Mouse (Mus musculus) cerebellum, adult 11-12 months (tissue): ENCODE measurements around the gene Dbx1.

ENCODE experiments used
- DNase-seq: peaks from one replicate; pipeline ENCODE4 v3.0.0; 2022

Gene Dbx1

DNA sequence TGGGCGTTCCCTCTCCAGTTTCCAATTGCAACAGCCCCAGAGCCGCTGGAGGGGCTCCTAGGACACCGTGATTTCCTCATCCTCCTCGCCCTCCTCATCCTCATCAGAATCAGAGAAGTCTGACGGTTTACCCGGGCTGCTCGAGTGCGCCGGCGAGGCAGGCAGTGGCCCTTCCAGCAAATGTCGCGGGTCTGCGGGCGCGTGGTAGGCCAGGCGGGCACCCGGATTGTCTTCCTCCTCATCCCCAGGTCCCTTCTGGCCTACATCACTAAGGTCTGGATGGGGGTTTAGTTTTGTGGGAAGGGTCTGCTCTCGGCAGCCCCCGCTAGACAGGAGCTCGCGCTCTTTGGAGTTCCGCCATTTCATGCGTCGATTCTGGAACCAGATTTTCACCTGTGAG, 4.3 kb downstream of the Dbx1 start:
- DNase-seq = no peak

DNA sequence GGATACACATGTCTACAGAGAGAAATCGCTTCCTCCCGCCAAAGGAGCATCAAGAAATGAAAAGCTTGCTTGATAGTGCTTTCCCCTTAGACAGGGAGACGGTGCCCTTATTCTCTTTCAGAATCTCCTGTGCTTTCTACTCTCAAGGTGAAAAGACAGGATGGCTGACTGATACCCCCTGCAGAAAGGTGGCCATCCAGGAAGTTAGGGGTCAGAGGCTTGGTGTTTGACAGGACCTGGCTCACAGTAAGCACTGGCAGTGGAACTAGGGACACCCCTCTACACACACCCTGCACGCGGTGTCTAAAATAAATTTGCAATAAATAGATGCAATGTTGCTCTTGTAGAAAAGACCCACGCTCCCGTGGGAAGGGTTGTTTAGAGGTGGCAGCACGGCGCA, 4.8 kb downstream of the Dbx1 start:
- no peak for DNase-seq

DNA sequence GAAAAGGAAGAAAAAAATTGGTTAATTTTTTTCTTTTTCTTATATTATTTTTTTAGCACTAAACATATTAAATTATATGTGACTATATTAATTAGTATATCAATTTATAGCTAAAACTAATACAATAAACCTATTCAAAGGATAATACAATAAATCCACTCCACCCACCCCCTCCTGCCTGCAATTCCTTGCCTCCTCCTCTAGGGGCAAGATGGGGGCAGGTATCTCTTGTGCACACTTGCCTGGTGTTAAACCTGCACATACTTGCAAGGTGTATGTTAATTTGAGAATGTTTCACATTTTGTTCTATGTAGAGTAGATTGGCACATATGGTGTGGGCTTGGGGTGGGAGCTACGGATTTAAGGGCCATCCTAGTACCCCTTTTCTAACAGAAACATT, 16.5 kb downstream of the Dbx1 start:
- no peak for DNase-seq

GRCm38 (mm10) chr7:49617087-49617486, 19.6 kb downstream of the Dbx1 start:
- no peak for DNase-seq

DNA sequence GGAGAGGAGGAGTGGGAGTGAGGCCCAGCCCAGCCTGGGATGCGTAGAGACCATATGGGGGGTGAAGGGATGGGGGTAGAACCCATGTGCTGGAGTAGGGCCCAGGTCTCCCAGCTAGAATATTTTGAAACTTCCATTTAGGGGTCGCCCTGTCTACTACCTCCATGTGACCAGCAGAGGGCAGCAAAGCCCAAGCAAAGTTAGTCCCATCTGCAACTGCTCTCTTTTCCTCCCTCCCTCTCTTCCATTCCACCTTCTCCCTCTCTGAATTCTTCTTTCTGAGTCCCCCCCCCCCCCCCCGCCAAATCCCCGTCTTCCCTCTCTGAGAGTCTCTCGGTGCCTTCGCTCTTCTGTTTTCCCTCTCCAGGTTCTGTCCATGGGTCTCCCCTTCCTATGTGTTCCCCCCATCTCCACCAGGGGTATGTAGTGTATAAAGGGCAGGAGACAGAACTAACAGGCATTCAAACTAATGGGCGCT, 20.4 kb downstream of the Dbx1 start:
- DNase-seq = no peak

GRCm38 (mm10) chr7:49604965-49605795, 31.5 kb downstream of the Dbx1 start:
- peak; percentile 41 for DNase-seq

DNA sequence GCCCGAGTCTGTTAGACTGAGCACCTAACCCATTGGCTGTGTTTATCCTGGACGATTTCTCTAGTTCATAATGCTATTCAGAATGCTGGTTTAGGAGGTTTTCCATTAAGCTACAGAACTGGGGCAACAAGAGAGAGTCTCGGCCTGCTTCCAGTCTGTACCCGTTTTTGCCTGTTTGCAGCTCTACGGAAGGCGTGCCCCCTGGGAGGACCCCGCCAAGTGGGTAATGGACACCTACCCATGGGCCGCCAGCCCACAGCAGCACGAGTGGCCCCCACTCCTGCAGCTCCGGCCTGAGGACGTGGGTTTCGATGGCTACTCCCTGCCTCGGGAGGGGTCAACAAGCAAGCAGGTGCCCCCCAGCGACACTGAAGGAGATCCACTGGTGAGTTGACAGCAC, 32.4 kb downstream of the Dbx1 start:
- DNase-seq = no peak

DNA sequence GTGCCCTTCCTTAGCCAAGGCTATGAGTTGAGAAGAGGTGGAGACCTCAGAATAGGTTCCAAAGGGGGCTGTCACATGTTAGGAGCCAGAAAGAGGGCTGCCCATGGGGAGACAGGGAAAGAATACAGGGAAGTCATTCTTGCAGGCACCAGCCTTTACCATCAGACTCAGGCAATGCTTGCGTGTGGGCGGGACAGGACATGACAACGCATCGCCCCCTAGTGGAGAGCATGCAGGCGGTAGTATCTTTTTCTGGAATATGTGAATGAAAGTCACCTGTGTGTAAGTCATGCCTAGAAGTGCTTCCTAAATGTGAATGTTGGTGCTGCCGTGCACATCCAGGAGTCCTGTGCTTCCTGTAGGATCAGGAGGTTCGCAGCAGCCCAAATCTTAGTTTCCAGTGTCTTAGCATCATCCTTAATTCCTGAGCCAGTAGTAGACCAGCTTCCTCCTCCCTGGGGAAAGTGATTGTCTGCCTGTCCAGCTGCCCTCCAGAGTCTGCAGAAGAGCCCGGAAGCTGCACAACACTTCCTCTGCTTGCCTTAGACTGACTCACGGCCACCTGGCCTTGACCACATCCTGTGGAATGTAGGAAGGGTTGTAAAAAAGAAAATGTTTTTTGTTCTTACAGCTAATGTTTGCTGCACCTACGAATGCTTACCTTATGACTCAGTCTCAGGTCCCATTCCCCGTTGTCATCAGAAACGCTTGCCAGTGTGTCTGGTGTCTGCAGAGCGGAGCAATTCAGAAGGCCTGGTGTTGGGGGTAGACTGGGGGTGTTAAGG, 35.3 kb downstream of the Dbx1 start:
- DNase-seq = peak; percentile 56

DNA sequence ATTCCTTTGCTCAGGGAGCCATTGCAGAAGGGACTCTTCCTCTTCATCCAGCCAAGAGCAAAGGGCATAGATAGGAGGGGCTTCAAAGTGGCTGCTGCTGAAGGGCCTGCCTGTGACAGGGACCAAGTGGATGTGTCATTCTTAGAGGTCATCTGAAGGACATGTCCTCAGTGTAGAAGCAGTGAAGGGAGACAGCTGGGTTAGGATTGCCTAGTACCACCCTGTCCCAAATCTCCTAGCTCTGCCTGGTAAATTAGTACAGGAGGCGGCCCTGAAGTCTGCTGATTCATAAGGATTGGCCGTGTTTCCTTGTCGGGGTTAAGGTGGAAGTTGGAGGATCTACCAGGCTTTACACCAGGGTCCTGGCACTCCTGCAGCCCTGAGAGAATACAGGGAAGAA, 36.7 kb downstream of the Dbx1 start:
- DNase-seq = no peak

DNA sequence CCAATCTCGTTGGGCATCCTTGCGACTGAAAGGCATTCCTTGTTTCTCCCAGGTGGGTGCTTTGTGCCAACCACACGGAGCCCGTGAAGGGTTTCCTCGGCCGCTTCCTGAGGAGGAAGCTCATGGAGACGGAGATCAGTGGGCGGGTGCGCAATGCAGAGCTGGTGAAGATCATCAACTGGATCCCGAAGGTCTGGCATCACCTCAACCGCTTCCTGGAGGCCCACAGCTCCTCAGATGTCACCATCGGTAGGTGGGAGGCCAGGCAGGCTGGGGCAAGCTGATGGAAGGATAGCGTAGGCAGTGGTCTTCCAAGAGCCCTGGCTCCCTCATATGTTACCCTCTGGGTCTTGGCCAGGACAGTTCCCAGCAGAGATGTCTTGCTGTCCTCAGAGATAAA, 38.4 kb downstream of the Dbx1 start:
- DNase-seq = no peak

DNA sequence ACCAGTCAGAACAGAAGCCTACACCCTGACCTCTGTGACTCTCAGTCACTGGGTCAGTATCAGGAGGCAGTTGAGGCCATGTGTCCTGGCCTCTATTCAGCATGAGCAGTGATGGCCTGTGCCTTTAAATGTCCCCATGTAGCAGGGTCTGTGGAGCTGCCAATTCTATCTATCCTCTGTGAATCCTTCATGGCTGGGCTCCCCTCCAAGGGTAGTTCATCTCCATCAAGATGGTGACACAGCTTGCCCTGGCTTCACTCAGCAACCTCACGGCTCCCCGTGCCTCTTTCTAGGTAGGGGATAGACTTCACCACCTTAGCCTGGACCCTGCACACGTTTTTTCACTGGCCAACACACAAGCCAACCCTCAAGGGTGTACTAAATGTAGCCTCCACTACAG, 38.9 kb downstream of the Dbx1 start:
- peak; percentile 45 for DNase-seq

DNA sequence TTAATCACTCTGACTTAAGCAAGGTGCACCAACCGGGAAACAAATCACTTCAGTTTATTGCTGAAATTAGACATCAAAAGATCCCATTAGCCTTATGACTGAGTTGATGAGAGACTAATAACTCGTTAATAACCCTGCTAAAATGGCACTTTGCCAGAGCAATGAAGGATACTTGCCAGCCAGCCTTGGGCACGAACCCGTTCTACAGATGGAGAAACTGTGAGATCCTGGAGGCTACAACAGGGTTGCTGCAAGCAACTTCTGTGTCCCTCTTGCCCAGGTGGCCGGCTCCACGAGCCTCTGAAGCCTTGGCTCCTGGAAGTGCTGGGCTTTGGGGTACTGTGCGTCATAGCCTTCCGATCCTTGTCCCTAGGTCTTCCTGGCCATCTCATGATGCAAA, 47.0 kb downstream of the Dbx1 start:
- peak; percentile 52 for DNase-seq

DNA sequence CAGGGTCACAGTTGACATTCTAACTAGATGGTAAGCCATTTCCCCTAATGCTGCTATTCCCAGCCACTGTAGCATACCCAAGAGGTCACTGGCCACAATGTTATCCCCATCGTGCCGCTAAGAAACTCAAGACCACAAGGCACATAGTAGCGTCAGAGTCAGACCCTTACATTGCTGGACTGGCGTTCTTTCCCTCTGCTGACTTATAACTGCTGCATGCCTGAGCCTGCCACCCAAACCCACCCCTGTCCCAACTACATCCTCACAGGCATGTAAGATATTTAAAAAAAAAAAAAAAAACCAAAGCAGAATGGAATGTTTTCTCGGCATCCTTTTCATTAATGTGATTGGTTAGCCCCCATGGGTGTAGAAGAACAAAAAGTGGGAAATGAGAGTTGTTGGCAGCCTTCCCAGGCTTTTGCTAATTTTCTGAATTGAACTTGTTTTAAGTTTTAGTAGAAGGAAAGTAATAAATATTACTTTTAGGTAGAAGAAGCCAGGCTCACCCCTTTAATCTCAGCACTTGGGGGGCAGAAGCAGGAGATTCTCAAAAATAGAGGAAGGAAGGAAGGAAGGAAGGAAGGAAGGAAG, 50.0 kb downstream of the Dbx1 start:
- DNase-seq = no peak

- DNase-seq = no peak
Observed at GRCm38 (mm10) chr7:49583176-49583575, 53.5 kb downstream of the Dbx1 start.

GRCm38 (mm10) chr7:49582551-49582950, 54.1 kb downstream of the Dbx1 start:
- DNase-seq = no peak

- no peak for DNase-seq
Observed at GRCm38 (mm10) chr7:49581951-49582350, 54.7 kb downstream of the Dbx1 start.
